Mouse (Mus musculus) E14TG2a.4 (cell line): ENCODE data around the gene Morn1.

Experiments used
- H3K27me3 ChIP-seq: 2 replicates; pipeline ENCODE4 v1.6.1; 2014; ENCODE audit warnings: low read length, control low read depth; ENCODE audit not compliant: insufficient read depth
- H3K36me3 ChIP-seq: 2 replicates; pipeline ENCODE4 v1.6.1; 2014; ENCODE audit warnings: low read length, control low read depth; ENCODE audit not compliant: insufficient read depth
- H3K4me1 ChIP-seq: replicated peaks from 2 replicates; pipeline ENCODE4 v1.6.1; 2014; ENCODE audit warnings: low read depth, low read length, control low read depth
- H3K4me3 ChIP-seq: replicated peaks from 2 replicates; pipeline ENCODE4 v1.5.1; 2014; ENCODE audit warnings: mild to moderate bottlenecking, low read length
- H3K9me3 ChIP-seq: 2 replicates; pipeline ENCODE4 v1.6.1; 2014; ENCODE audit warnings: low read length, control low read depth
- CTCF ChIP-seq: conservative IDR thresholded peaks from 2 replicates; pipeline ENCODE4 v1.5.1; 2014; ENCODE audit warnings: low read length
- NANOG ChIP-seq: IDR thresholded peaks from 2 replicates; pipeline ENCODE4 v1.6.1; 2014; ENCODE audit warnings: borderline replicate concordance, low read length, mixed read lengths
- POU5F1 ChIP-seq: IDR thresholded peaks from 2 replicates; pipeline ENCODE4 v1.6.1; 2014; ENCODE audit warnings: low read length, borderline replicate concordance

The Morn1 gene

DNA sequence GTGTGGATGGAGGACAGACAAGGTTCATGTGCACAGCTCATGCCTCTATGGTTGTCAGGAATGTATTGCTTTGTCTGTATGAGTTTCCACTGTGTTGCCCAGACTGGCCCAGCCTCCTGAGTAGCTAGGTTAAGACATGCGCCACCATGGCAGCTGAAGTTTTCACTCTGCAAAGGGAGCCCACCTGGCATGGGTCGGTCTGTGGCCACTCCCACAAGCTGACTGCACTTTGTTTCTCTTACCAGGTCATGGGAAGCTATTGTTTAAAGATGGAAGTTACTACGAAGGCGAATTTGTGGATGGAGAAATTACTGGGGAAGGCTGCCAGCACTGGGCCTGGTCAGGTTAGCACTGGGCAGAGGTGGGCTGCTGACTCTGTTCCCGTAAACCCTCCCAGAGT lies 2.9 kb downstream of the Morn1 start:
- H3K27me3 ChIP-seq = no peaks in the 10 kb centered on the region
- peaks cover 33% of the 10 kb centered on the region for H3K4me1 ChIP-seq
- H3K9me3 ChIP-seq = no peaks in the 10 kb centered on the region
- TF ChIP-seq POU5F1 = no peak
- TF ChIP-seq NANOG = no peak
- TF ChIP-seq CTCF = no peak
- no peak overlapping the region for H3K4me3 ChIP-seq
- H3K36me3 ChIP-seq = peaks cover 59% of the 10 kb centered on the region

DNA sequence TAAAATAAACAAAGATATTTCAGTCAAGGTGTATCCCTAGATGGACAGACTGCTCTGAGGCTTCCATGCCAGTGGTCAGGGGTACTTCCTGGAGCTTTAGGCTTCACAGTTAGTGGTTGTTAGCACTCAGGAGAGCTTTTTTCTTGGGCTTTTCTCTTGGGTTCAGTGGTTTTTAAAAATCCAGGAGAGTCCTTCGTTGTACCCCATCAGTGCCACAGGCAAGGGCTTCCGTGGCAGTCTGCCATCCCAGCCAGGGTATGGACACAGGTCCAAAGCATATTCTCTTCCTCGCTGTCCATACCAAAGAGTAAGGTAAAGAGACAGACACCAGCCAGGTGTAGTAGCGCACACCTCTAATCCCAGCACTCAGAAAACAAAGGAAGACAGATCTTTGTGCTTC lies 3.8 kb downstream of the Morn1 start:
- TF ChIP-seq CTCF (no peak), NANOG (no peak)
- H3K36me3 ChIP-seq = peaks cover 60% of the 10 kb centered on the region
- H3K27me3 ChIP-seq = no peaks in the 10 kb centered on the region
- H3K9me3 ChIP-seq = no peaks in the 10 kb centered on the region
- peaks cover 33% of the 10 kb centered on the region for H3K4me1 ChIP-seq
- no peak overlapping the region for H3K4me3 ChIP-seq

DNA sequence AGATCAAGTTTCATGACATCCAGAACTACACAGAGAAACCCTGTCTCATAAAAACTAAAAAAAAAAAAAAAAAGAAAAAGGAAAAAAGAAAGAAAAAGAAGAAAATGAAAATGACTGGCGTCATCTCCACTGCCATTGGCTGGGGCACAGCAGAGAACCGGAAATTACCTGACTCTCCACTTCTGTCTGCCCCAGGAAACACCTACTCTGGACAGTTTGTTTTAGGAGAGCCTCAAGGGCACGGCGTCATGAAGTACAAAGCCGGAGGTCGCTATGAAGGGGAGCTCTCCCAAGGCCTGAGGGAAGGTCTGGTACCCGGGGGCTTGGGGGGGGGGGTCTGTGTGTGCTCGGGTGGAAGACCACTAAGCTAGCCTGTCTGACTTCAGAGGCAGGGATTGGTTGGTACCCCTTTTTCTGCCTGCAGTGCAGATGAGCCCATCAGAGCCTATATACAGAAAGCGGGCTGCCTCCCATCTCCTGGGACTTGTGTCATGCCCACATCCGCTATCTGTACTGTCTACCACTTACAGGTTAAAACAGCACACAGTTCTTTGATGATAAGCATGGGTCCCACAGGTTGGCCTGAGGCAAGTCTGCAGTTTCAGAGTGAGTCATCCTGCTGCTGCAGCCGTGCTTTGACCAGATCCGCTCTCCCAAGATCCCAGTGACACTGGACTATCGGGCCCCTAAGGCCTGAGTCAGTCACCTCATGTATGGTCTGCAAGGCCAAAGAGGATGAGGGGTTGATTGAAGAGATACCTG lies 4.5 kb downstream of the Morn1 start:
- Histone ChIP-seq H3K9me3 (no peaks in the 10 kb centered on the region), H3K27me3 (no peaks in the 10 kb centered on the region), H3K4me1 (peaks cover 38% of the 10 kb centered on the region), H3K4me3 (no peak overlapping the region), H3K36me3 (peaks cover 60% of the 10 kb centered on the region)
- TF ChIP-seq POU5F1 (no peak), NANOG (no peak), CTCF (no peak)

- H3K4me3 ChIP-seq = no peak overlapping the region
- H3K4me1 ChIP-seq = peaks cover 31% of the 10 kb centered on the region
- no peaks in the 10 kb centered on the region for H3K27me3 ChIP-seq
- TF ChIP-seq POU5F1 (no peak), CTCF (no peak), NANOG (no peak)
- H3K36me3 ChIP-seq = peaks cover 70% of the 10 kb centered on the region
- no peaks in the 10 kb centered on the region for H3K9me3 ChIP-seq
Observed at GRCm38 (mm10) chr4:155092718-155093430, 6.5 kb downstream of the Morn1 start.

- no peak overlapping the region for H3K4me3 ChIP-seq
- no peak for TF ChIP-seq NANOG
- no peak for TF ChIP-seq CTCF
- TF ChIP-seq POU5F1 = no peak
- peaks cover 31% of the 10 kb centered on the region for H3K4me1 ChIP-seq
- peaks cover 68% of the 10 kb centered on the region for H3K36me3 ChIP-seq
- H3K9me3 ChIP-seq = no peaks in the 10 kb centered on the region
- H3K27me3 ChIP-seq = no peaks in the 10 kb centered on the region
Observed at GRCm38 (mm10) chr4:155093431-155094149, 7.2 kb downstream of the Morn1 start.

DNA sequence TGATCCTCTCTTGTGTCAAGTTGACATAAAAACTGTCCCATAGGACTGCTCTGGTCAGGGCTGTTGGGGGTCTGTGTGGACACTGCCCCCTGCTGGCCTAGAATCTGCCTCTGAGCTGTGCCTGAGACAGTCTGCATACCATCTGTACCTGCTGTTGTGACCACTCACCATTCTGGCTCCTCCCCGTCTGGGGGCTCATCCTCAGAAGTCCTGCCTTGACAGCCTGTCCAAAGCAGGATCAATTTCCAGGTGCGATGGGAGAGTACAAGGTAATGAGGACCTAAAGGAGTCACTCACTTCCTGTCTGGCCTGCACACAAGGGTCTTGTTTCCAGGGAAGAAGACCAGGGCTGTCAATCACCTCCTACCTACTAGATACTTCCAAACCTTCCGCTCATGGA lies 8.2 kb downstream of the Morn1 start:
- Histone ChIP-seq H3K4me1 (peaks cover 31% of the 10 kb centered on the region), H3K27me3 (no peaks in the 10 kb centered on the region), H3K9me3 (no peaks in the 10 kb centered on the region), H3K36me3 (peaks cover 58% of the 10 kb centered on the region), H3K4me3 (no peak overlapping the region)
- TF ChIP-seq NANOG = no peak
- TF ChIP-seq CTCF = peak; percentile 66

DNA sequence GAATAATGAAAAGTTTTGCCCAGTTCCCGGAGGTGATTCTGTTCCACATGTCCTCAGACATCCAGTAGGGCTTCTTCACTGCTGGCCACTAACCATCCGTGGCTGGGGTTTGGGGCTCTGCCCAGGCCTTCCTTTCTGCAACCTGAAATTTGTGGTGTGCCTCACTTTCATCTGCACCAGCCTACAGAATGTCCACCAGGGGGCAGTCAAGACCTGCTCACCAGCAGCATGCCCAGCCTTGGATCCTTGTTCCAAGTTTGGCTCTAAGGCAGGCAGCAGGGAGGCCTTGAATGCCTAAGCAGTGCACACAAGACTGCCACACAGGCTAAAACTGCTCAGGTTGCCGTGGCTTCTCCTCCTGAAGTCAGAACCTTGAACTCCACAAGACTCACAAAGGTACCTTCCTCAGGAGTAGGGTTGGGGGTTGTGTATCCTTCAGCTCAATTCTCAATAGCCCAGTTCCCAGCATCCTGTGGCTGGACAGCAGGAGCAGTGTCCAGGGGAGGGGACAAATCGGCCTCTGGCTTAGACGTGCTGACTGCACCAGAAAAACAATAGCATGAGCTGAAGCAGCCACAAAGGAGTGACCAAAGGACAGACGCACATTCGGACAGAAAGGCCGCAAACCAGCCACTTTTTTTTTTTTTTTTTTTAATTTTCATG lies 9.0 kb downstream of the Morn1 start:
- peak; percentile 74 for TF ChIP-seq CTCF
- no peak for TF ChIP-seq POU5F1
- Histone ChIP-seq H3K27me3 (no peaks in the 10 kb centered on the region), H3K9me3 (no peaks in the 10 kb centered on the region), H3K4me3 (no peak overlapping the region), H3K4me1 (peaks cover 36% of the 10 kb centered on the region), H3K36me3 (peaks cover 50% of the 10 kb centered on the region)

- Histone ChIP-seq H3K36me3 (peaks cover 45% of the 10 kb centered on the region), H3K4me3 (no peak overlapping the region), H3K27me3 (no peaks in the 10 kb centered on the region), H3K9me3 (no peaks in the 10 kb centered on the region), H3K4me1 (peaks cover 36% of the 10 kb centered on the region)
- TF ChIP-seq POU5F1 (no peak), NANOG (no peak), CTCF (no peak)
Observed at GRCm38 (mm10) chr4:155095967-155096366, 9.6 kb downstream of the Morn1 start.
